Mouse (Mus musculus) brown adipose tissue, adult 24 weeks (tissue): Measurements from ENCODE around the gene Man2b2. TPM values are rescaled to one million over a fixed set of nuclear protein-coding genes. Genes with fewer than 3 reads are reported as not detected.

Experiments
- H3K27ac ChIP-seq: fragments of 200-500 bp; replicated peaks from 2 replicates; pipeline ENCODE4 v1.5.1; 2012; ENCODE audit warnings: low read depth, mild to moderate bottlenecking, low read length
- H3K4me1 ChIP-seq: fragments of 200-500 bp; 2 replicates; pipeline ENCODE4 v1.6.1; 2012; ENCODE audit warnings: low read length, mixed read lengths; ENCODE audit not compliant: control insufficient read depth, insufficient read depth, insufficient read length
- H3K4me3 ChIP-seq: fragments of 200-500 bp; 2 replicates; pipeline ENCODE4 v1.5.1; 2012; ENCODE audit warnings: low read depth, mild to moderate bottlenecking, low read length, moderate library complexity; ENCODE audit not compliant: insufficient read depth
- polyA plus RNA-seq: library from polyadenylated mRNA; stranded (reverse); fragments of >200 nt; gene quantifications from 2 replicates; pipeline ENCODE4 v1.2.4, GENCODE M21; 2012; ENCODE audit not compliant: missing spikeins, insufficient read depth, insufficient read length

Gene Man2b2
- polyA plus RNA-seq, 1 experiment, result 13.1 TPM

GRCm38 (mm10) chr5:36759848-36760247 lies 70.6 kb downstream of the Man2b2 start:
- no peak overlapping the region for H3K27ac ChIP-seq
- H3K4me1 ChIP-seq, result no peaks in the 10 kb centered on the region
- H3K4me3 ChIP-seq, result no peak overlapping the region

DNA sequence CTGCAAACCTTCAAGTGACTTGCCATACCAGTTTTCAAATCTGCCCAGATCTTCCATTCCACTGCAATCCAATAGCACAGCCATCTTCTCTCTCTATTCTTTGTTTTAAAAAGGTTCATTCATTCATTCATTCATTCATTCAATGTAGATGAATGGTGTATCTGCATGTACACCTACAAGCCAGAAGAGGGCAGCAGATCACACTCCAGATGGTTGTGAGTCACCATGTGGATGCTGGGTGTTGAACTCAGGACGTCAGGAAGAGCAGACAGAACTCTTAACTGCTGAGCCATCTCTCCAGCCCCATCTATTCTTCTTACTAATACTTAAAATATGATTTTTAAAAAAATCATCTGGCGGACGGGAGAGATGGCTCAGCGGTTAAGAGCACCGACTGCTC lies 73.4 kb downstream of the Man2b2 start:
- Histone ChIP-seq H3K27ac (no peak overlapping the region), H3K4me3 (no peak overlapping the region), H3K4me1 (no peaks in the 10 kb centered on the region)

Other genes with a start within 250 kb of the Man2b2 start
- 8.7 and 8.8 TPM in 2 replicates for gene Tbc1d14, start 237.4 kb downstream of the Man2b2 start, polyA plus RNA-seq
- 62.7 and 65.5 TPM in 2 replicates for gene D5Ertd579e, start 134.6 kb downstream of the Man2b2 start, polyA plus RNA-seq
- 12.0 and 17.0 TPM in 2 replicates for gene Bloc1s4, start 82.0 kb downstream of the Man2b2 start, polyA plus RNA-seq
- 235 and 311 TPM in 2 replicates for gene Mrfap1, start 33.9 kb downstream of the Man2b2 start, polyA plus RNA-seq
- gene Ppp2r2c, start 37.9 kb upstream of the Man2b2 start, polyA plus RNA-seq, result not detected in 2 replicates
- 13.6 and 14.2 TPM in 2 replicates for gene Wfs1, start 158.6 kb upstream of the Man2b2 start, polyA plus RNA-seq